Mouse (Mus musculus) monocyte, adult 2 months (primary cell): Measurements from ENCODE around the gene Ctnnd2.

Experiments used
- DNase-seq, 2 experiments: peaks; one replicate each; pipeline ENCODE4 v3.0.0; 2022; ENCODE audit warnings: low spot score in 2 of 2, low read depth in 1 of 2

Ctnnd2 gene

GRCm38 (mm10) chr15:31051496-31051895 lies 879.1 kb downstream of the Ctnnd2 start:
- DNase-seq: no peak

GRCm38 (mm10) chr15:31056145-31056544 lies 883.8 kb downstream of the Ctnnd2 start:
- no peak for DNase-seq

GRCm38 (mm10) chr15:31058315-31058714 lies 885.9 kb downstream of the Ctnnd2 start:
- no peak for DNase-seq

- DNase-seq: no peak
Observed at GRCm38 (mm10) chr15:31063734-31064133, 891.3 kb downstream of the Ctnnd2 start.

GRCm38 (mm10) chr15:31068127-31068526 lies 895.7 kb downstream of the Ctnnd2 start:
- no peak for DNase-seq

GRCm38 (mm10) chr15:31070311-31070710 lies 897.9 kb downstream of the Ctnnd2 start:
- DNase-seq: no peak
